Mouse (Mus musculus) testis, adult 2 months (tissue): ENCODE data around the gene Arhgef28. TPM values are rescaled to one million over a fixed set of nuclear protein-coding genes. Genes with fewer than 3 reads are reported as not detected.
"Not testable (repeated sequence)": the region's sequence is repeated elsewhere in the genome, so short reads cannot be mapped to it uniquely, and the experiment has no call there.

Source experiments
- H3K27ac ChIP-seq: fragments of 200-500 bp; 2 replicates; pipeline ENCODE4 v1.5.1; 2012; ENCODE audit warnings: low read depth, low read length; ENCODE audit not compliant: control insufficient read depth, insufficient read depth
- H3K27me3 ChIP-seq: fragments of 200-500 bp; 2 replicates; pipeline ENCODE4 v1.6.1; 2012; ENCODE audit warnings: mild to moderate bottlenecking, low read length, moderate library complexity; ENCODE audit not compliant: control insufficient read depth, insufficient read depth
- H3K36me3 ChIP-seq: fragments of 200-500 bp; 2 replicates; pipeline ENCODE4 v1.6.1; 2012; ENCODE audit warnings: mild to moderate bottlenecking, low read length; ENCODE audit not compliant: control insufficient read depth, insufficient read depth
- H3K4me1 ChIP-seq: fragments of 200-500 bp; 2 replicates; pipeline ENCODE4 v1.6.1; 2012; ENCODE audit warnings: low read length; ENCODE audit not compliant: control insufficient read depth, insufficient read depth
- H3K4me3 ChIP-seq: fragments of 200-500 bp; 2 replicates; pipeline ENCODE4 v1.5.1; 2012; ENCODE audit warnings: low read depth, mild to moderate bottlenecking, low read length, moderate library complexity, mixed read lengths; ENCODE audit not compliant: control insufficient read depth
- CTCF ChIP-seq: fragments of 200-500 bp; IDR thresholded peaks from 2 replicates; pipeline ENCODE4 v1.5.1; 2012; ENCODE audit warnings: low read depth, mild to moderate bottlenecking, inconsistent platforms, low read length, moderate library complexity; ENCODE audit not compliant: control insufficient read depth, insufficient read depth, insufficient replicate concordance
- POLR2A ChIP-seq: fragments of 200-500 bp; IDR thresholded peaks from 2 replicates; pipeline ENCODE4 v1.6.1; 2012; ENCODE audit warnings: low read depth, mild to moderate bottlenecking, inconsistent platforms, low read length, moderate library complexity; ENCODE audit not compliant: control insufficient read depth
- polyA plus RNA-seq: library from polyadenylated mRNA; depleted of rRNA; stranded (reverse); fragments of >200 nt; gene quantifications from 2 replicates; pipeline ENCODE4 v1.2.3, GENCODE M21; 2012

Arhgef28 gene
- polyA plus RNA-seq, 1 experiment = 0.67 TPM

- H3K4me3 ChIP-seq = no peak overlapping the region
- no peaks in the 10 kb centered on the region for H3K27me3 ChIP-seq
- no peak overlapping the region for H3K27ac ChIP-seq
- H3K4me1 ChIP-seq = peaks cover 3% of the 10 kb centered on the region
- TF ChIP-seq POLR2A = no peak
- no peak for TF ChIP-seq CTCF
- H3K36me3 ChIP-seq = no peaks in the 10 kb centered on the region
Measured at GRCm38 (mm10) chr13:98027122-98027521, 179.1 kb downstream of the Arhgef28 start.

DNA sequence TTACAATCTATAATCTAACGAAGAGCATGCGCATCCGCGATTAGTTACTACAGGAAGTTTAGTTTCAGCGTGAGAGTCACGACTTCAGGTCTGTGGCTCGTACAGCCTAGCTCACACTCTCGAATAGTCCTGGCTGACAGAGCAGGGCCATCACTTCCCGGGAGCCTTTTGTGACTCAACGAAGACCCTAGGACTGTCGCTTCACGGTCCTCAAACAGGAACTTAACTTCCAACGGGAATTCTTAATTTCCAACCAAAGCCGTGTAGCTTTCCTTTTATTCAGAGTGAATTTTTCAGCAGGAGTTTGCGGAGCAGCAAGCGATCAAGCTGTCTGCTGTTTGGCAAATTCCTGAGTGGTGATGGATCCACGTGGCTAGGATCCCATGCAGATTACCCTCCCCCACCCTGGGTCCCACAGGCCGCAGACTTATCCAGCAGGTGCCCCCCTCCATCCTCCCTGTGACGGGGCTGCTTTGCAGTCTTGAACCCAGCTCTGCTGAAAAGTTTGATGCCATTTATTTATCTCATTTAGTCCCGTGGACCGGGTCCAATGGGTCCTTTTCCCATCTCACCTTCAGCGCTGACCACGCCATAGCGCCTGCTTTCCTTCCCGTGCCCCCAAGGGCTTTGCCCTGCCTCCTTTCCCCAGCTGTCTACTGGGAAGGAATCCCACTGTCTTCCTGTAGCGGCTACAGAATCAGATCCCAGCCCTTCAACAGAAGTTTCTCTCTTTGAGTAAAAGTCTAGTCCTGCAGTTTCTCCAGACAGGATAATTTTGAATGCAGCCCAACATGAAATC, 180.3 kb downstream of the Arhgef28 start:
- no peak overlapping the region for H3K27ac ChIP-seq
- H3K4me1 ChIP-seq = peaks cover 3% of the 10 kb centered on the region
- no peaks in the 10 kb centered on the region for H3K36me3 ChIP-seq
- no peaks in the 10 kb centered on the region for H3K27me3 ChIP-seq
- peak overlapping the region; percentile 42 for H3K4me3 ChIP-seq
- TF ChIP-seq CTCF (no peak), POLR2A (no peak)

- H3K4me1 ChIP-seq = peaks cover 3% of the 10 kb centered on the region
- TF ChIP-seq POLR2A = no peak
- TF ChIP-seq CTCF = peak; percentile 61
- H3K27me3 ChIP-seq = no peaks in the 10 kb centered on the region
- H3K36me3 ChIP-seq = no peaks in the 10 kb centered on the region
- no peak overlapping the region for H3K27ac ChIP-seq
- peak overlapping the region; percentile 41 for H3K4me3 ChIP-seq
Measured at GRCm38 (mm10) chr13:98025162-98025561, 181.1 kb downstream of the Arhgef28 start.

- Histone ChIP-seq H3K27ac (no peak overlapping the region), H3K27me3 (no peaks in the 10 kb centered on the region)
- no peak for TF ChIP-seq POLR2A
- no peak for TF ChIP-seq CTCF
Measured at GRCm38 (mm10) chr13:98024680-98025079, 181.6 kb downstream of the Arhgef28 start.

GRCm38 (mm10) chr13:98021906-98022305, 184.3 kb downstream of the Arhgef28 start:
- Histone ChIP-seq H3K27ac (no peak overlapping the region), H3K4me3 (no peak overlapping the region), H3K27me3 (no peaks in the 10 kb centered on the region), H3K36me3 (no peaks in the 10 kb centered on the region), H3K4me1 (peaks cover 3% of the 10 kb centered on the region)
- TF ChIP-seq CTCF (no peak), POLR2A (no peak)

More at GRCm38 (mm10) chr13:98024680-98025079, 181.6 kb downstream of the Arhgef28 start:
- Histone ChIP-seq H3K36me3 (no peaks in the 10 kb centered on the region), H3K4me3 (no peak overlapping the region), H3K4me1 (peaks cover 3% of the 10 kb centered on the region)

DNA sequence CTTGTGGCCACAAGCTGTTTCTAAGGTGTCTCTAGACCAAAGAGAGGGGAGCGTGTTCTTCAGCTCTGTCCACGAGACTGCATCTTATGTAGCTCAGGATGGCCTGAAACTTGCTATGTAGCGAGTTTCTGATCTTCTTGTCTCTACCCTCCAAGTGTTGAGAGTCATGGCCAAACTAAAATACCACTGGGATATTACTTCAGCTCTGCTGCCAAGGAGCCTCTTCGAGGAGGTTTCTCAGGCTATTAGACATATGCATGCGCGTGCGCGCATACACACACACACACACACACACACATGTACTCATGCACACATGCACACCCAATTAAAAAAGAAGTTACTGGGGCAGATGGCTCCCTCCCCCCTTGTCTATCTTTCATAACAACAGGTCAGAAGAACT, 187.4 kb downstream of the Arhgef28 start:
- H3K4me3 ChIP-seq, H3K27me3 ChIP-seq, H3K36me3 ChIP-seq, H3K4me1 ChIP-seq, H3K27ac ChIP-seq: not testable (repeated sequence)

GRCm38 (mm10) chr13:98016923-98017588, 189.2 kb downstream of the Arhgef28 start:
- Histone ChIP-seq H3K27me3 (no peaks in the 10 kb centered on the region), H3K36me3 (no peaks in the 10 kb centered on the region), H3K4me3 (peak overlapping the region; percentile 28; the same call in 1 of the 2 replicates), H3K4me1 (peaks cover 5% of the 10 kb centered on the region; the same call in 1 of the 2 replicates), H3K27ac (no peak overlapping the region)
- TF ChIP-seq POLR2A = no peak
- no peak for TF ChIP-seq CTCF
